Mouse (Mus musculus): ENCODE data around the gene Phospho1. TPM values are rescaled to one million over a fixed set of nuclear protein-coding genes. Genes with fewer than 3 reads are reported as not detected.
A peak's percentile ranks its signal among the peaks of the same experiment; 100 is the strongest.

Phospho1 gene
- polyA plus RNA-seq (2015; fragmentation: Nextera tagmentation; extraction: Ambion mirVana), result 0.23 TPM in 1 of 2 replicates, not detected in the other

GRCm38 (mm10) chr11:95824071-95824876 is at the start of gene Phospho1:
TSS of gene Phospho1 (plus strand) at chr11:95824499.
- ATAC-seq (replicated peaks), result peak; percentile 98

GRCm38 (mm10) chr11:95777323-95778297 is 46.7 kb upstream of the Phospho1 start:
- no peak for ATAC-seq (replicated peaks)
- no peaks in the 10 kb centered on the region for H3K4me1 ChIP-seq
- H3K9ac ChIP-seq (replicated peaks), result no peak overlapping the region
- no peaks in the 10 kb centered on the region for H3K27me3 ChIP-seq
- no peaks in the 10 kb centered on the region for H3K36me3 ChIP-seq
- WGBS, result 68% methylated on average over 17 of the region's 17 CpGs
- H3K4me2 ChIP-seq (replicated peaks), result no peak overlapping the region
- H3K9me3 ChIP-seq, result no peaks in the 10 kb centered on the region
- H3K27ac ChIP-seq (replicated peaks), result no peak overlapping the region
- H3K4me3 ChIP-seq, result no peak overlapping the region

More at GRCm38 (mm10) chr11:95824071-95824876, at the start of gene Phospho1:
- Histone ChIP-seq H3K4me1 (peaks cover 14% of the 10 kb centered on the region), H3K4me3 (peak within 1 kb of the TSS; percentile 53), H3K4me2 (replicated peaks) (peak within 1 kb of the TSS; percentile 92), H3K27ac (replicated peaks) (no peak within 1 kb of the TSS), H3K9me3 (no peaks in the 10 kb centered on the region), H3K36me3 (no peaks in the 10 kb centered on the region), H3K27me3 (peaks cover 51% of the 10 kb centered on the region), H3K9ac (replicated peaks) (peak within 1 kb of the TSS; percentile 56)
- WGBS, result under 1% methylated on average over 77 of the region's 78 CpGs

- no peak overlapping the region for H3K4me2 ChIP-seq (replicated peaks)
- no peak for ATAC-seq (replicated peaks)
- H3K27ac ChIP-seq (replicated peaks), result no peak overlapping the region
- H3K4me3 ChIP-seq, result no peak overlapping the region
- WGBS, result 85% methylated on average over 4 of the region's 4 CpGs
- no peaks in the 10 kb centered on the region for H3K9me3 ChIP-seq
- H3K4me1 ChIP-seq, result no peaks in the 10 kb centered on the region
- no peaks in the 10 kb centered on the region for H3K27me3 ChIP-seq
- H3K36me3 ChIP-seq, result no peaks in the 10 kb centered on the region
- H3K9ac ChIP-seq (replicated peaks), result no peak overlapping the region
Observed at GRCm38 (mm10) chr11:95778831-95779251, 45.5 kb upstream of the Phospho1 start.

DNA sequence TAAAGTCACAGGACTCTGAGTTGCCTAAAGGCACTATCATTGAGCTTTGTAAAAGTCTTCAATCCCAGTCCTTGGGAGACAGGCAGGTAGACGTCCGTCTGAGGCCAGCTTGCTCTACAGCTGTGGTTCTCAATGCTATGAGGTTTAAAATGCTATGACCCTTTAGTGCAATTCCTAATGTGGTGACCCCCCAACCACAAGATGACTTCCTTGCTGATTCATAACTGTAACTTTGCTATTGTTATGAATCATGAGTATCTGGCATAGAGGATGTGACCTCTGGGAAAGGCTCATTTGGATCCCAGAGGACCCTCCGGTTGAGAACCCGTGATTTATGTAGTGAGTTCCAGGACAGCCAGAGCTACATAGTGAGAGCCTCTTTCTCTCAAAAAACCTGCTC is 44.9 kb upstream of the Phospho1 start:
- ATAC-seq (replicated peaks), result no peak
- no peak overlapping the region for H3K4me3 ChIP-seq
- H3K9me3 ChIP-seq, result no peaks in the 10 kb centered on the region
- no peaks in the 10 kb centered on the region for H3K27me3 ChIP-seq
- no peak overlapping the region for H3K27ac ChIP-seq (replicated peaks)
- no peaks in the 10 kb centered on the region for H3K36me3 ChIP-seq
- no peak overlapping the region for H3K9ac ChIP-seq (replicated peaks)
- 93% methylated on average over 4 of the region's 4 CpGs for WGBS
- H3K4me1 ChIP-seq, result no peaks in the 10 kb centered on the region
- no peak overlapping the region for H3K4me2 ChIP-seq (replicated peaks)

DNA sequence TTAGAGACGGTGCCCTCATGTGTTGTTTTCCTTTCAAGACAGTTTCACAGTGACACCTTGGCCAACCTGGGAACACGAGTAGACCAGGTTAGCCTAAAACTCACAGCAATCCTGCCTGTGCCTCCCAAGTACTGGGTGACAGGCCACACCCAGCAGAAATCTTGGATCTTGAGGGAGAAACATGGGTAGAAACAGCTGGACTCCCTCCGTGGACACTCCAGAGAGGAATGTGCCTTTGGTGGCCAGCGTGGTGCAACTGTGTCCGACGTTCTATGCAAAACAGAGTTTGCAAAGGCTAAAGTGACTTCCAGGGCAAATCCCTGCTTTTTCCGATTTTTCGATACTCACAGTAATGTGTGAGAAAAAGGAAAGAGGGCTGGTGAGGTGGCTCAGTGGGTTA is 43.8 kb upstream of the Phospho1 start:
- no peaks in the 10 kb centered on the region for H3K36me3 ChIP-seq
- no peak for ATAC-seq (replicated peaks)
- no peaks in the 10 kb centered on the region for H3K9me3 ChIP-seq
- no peak overlapping the region for H3K4me3 ChIP-seq
- H3K9ac ChIP-seq (replicated peaks), result no peak overlapping the region
- no peaks in the 10 kb centered on the region for H3K4me1 ChIP-seq
- H3K27ac ChIP-seq (replicated peaks), result no peak overlapping the region
- WGBS, result 93% methylated on average over 8 of the region's 8 CpGs
- H3K27me3 ChIP-seq, result no peaks in the 10 kb centered on the region
- H3K4me2 ChIP-seq (replicated peaks), result no peak overlapping the region

GRCm38 (mm10) chr11:95781557-95781956 is 42.7 kb upstream of the Phospho1 start:
- H3K9ac ChIP-seq (replicated peaks), result no peak overlapping the region
- H3K27me3 ChIP-seq, result no peaks in the 10 kb centered on the region
- H3K4me1 ChIP-seq, result no peaks in the 10 kb centered on the region
- no peaks in the 10 kb centered on the region for H3K36me3 ChIP-seq
- no peak overlapping the region for H3K4me3 ChIP-seq
- no peaks in the 10 kb centered on the region for H3K9me3 ChIP-seq
- H3K4me2 ChIP-seq (replicated peaks), result no peak overlapping the region
- no peak overlapping the region for H3K27ac ChIP-seq (replicated peaks)
- no peak for ATAC-seq (replicated peaks)
- 85% methylated on average over 11 of the region's 11 CpGs for WGBS

DNA sequence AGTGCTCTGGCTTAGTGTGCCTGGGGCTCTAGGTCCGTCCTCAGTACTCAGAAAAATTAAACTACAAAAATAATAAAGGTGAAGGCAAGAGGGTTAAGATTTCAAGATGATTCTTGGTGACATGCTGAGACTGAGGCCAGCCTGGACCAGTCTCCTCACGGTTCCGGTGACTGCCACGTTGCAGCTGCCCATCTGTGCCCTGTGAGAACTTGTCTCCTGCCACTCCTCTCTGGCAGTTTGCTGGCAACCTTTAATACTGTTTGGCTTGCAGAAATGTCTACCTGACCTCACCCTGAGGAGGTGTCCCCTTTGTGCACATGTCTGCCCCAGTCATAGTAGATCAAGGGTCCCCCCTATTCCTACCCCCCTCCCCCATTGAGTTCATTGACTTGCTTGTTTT is 40.8 kb upstream of the Phospho1 start:
- Histone ChIP-seq H3K27me3 (no peaks in the 10 kb centered on the region), H3K4me2 (replicated peaks) (no peak overlapping the region), H3K4me1 (no peaks in the 10 kb centered on the region), H3K36me3 (no peaks in the 10 kb centered on the region), H3K9ac (replicated peaks) (no peak overlapping the region), H3K4me3 (no peak overlapping the region), H3K9me3 (no peaks in the 10 kb centered on the region), H3K27ac (replicated peaks) (no peak overlapping the region)
- ATAC-seq (replicated peaks), result no peak
- WGBS, result 74% methylated on average over 4 of the region's 4 CpGs

- Histone ChIP-seq H3K4me3 (no peak overlapping the region), H3K9ac (replicated peaks) (no peak overlapping the region), H3K4me2 (replicated peaks) (no peak overlapping the region), H3K27me3 (no peaks in the 10 kb centered on the region), H3K4me1 (no peaks in the 10 kb centered on the region), H3K27ac (replicated peaks) (no peak overlapping the region), H3K36me3 (no peaks in the 10 kb centered on the region), H3K9me3 (no peaks in the 10 kb centered on the region)
- no peak for ATAC-seq (replicated peaks)
- WGBS, result 84% methylated on average over 9 of the region's 9 CpGs
Observed at GRCm38 (mm10) chr11:95783958-95784357, 40.3 kb upstream of the Phospho1 start.

DNA sequence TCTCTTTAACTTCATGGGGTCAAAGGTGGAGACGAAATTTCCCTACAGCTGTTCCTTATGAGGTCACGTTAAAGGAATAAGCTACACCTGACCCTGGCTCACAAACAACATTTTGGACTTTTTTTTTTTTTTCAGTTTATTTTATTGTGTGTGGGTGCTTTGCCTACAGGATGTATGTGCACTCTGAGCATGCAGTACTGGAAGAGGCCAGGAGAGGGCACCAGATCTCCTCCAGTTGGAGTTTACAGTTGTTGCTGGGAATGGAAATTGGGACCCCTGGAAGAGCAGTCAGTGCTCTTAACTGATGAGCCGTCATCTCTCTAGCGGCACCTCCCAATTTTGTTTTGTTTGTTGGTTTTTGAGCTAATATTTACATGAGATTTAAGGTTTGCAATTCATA is 38.6 kb upstream of the Phospho1 start:
- WGBS, result 91% methylated on average over 4 of the region's 4 CpGs
- no peaks in the 10 kb centered on the region for H3K4me1 ChIP-seq
- no peaks in the 10 kb centered on the region for H3K27me3 ChIP-seq
- no peak overlapping the region for H3K27ac ChIP-seq (replicated peaks)
- H3K9ac ChIP-seq (replicated peaks), result no peak overlapping the region
- H3K4me2 ChIP-seq (replicated peaks), result no peak overlapping the region
- no peaks in the 10 kb centered on the region for H3K9me3 ChIP-seq
- no peaks in the 10 kb centered on the region for H3K36me3 ChIP-seq
- no peak for ATAC-seq (replicated peaks)
- H3K4me3 ChIP-seq, result no peak overlapping the region

- WGBS, result 89% methylated on average over 6 of the region's 6 CpGs
- Histone ChIP-seq H3K27me3 (no peaks in the 10 kb centered on the region), H3K9ac (replicated peaks) (no peak overlapping the region), H3K9me3 (no peaks in the 10 kb centered on the region), H3K36me3 (no peaks in the 10 kb centered on the region), H3K4me2 (replicated peaks) (no peak overlapping the region), H3K4me3 (no peak overlapping the region), H3K4me1 (no peaks in the 10 kb centered on the region), H3K27ac (replicated peaks) (no peak overlapping the region)
- no peak for ATAC-seq (replicated peaks)
Observed at GRCm38 (mm10) chr11:95786511-95786910, 37.8 kb upstream of the Phospho1 start.

GRCm38 (mm10) chr11:95789451-95789891 is 34.8 kb upstream of the Phospho1 start:
- Histone ChIP-seq H3K27me3 (no peaks in the 10 kb centered on the region), H3K9ac (replicated peaks) (no peak overlapping the region), H3K4me1 (0 out of 2 replicates have a peak, but pooled peaks cover 3% of the 10 kb centered on the region), H3K4me3 (no peak overlapping the region), H3K4me2 (replicated peaks) (no peak overlapping the region), H3K36me3 (no peaks in the 10 kb centered on the region), H3K27ac (replicated peaks) (no peak overlapping the region), H3K9me3 (no peaks in the 10 kb centered on the region)
- 89% methylated on average over 8 of the region's 8 CpGs for WGBS
- no peak for ATAC-seq (replicated peaks)

DNA sequence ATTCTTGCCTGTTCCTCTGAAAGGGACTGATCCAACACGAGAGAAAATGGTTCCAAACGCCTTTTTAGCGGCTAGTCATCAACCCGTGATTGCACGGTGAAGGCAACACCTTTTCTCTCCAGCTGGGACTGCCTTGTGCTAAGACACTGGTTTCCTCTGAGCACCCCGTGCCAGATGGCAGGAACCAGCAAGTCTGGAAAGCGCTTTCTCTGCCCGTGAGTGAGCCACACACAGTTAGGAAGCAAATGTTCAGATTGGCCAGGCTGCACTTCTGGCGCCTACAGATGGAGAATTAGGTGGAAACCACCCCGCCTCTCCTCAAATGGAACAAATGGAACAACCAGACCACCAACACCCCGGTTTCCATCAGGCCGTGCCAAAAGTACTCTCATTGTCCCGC is 32.5 kb upstream of the Phospho1 start:
- no peaks in the 10 kb centered on the region for H3K36me3 ChIP-seq
- no peak overlapping the region for H3K27ac ChIP-seq (replicated peaks)
- H3K4me1 ChIP-seq, result peaks cover 9% of the 10 kb centered on the region
- H3K9me3 ChIP-seq, result no peaks in the 10 kb centered on the region
- H3K4me2 ChIP-seq (replicated peaks), result no peak overlapping the region
- H3K9ac ChIP-seq (replicated peaks), result no peak overlapping the region
- ATAC-seq (replicated peaks), result no peak
- H3K4me3 ChIP-seq, result no peak overlapping the region
- peaks cover under 1% of the 10 kb centered on the region for H3K27me3 ChIP-seq
- 72% methylated on average over 13 of the region's 13 CpGs for WGBS
